Mouse (Mus musculus): ENCODE results near the gene Tubb2b. TPM values are rescaled to one million over a fixed set of nuclear protein-coding genes. Genes with fewer than 3 reads are reported as not detected.

Gene Tubb2b
- polyA plus RNA-seq (2017; shearing (Covaris generic)) = 2.0 TPM

DNA sequence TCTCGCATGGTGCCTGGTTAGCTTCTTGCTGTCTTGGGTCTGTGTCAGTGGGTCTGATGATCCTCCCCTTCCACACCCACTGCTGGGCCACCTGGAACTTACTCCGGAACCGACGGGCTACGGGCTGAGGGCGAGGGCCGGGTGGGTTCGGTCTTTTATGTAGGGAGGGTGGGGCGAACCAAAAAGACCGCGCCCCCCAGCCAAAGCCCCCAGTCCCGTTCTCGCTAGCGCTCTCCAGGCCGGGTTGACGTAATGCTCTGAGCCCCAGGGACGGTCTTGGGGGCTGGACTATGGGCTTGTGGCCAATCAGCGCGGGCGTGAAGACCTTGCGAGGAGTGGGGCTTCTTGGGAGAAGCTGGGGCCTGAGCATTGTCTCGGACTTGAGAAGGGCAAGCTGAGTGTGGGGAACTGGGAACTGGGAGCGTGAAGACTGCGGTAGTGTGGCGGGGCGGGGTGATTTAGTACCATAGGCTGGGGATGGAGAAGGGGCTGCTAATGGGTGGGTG lies at the start of gene Tubb2b:
Gene Tubb2b, minus strand, starts transcription at position 241 of the 506 bp plus-strand sequence.

DNA sequence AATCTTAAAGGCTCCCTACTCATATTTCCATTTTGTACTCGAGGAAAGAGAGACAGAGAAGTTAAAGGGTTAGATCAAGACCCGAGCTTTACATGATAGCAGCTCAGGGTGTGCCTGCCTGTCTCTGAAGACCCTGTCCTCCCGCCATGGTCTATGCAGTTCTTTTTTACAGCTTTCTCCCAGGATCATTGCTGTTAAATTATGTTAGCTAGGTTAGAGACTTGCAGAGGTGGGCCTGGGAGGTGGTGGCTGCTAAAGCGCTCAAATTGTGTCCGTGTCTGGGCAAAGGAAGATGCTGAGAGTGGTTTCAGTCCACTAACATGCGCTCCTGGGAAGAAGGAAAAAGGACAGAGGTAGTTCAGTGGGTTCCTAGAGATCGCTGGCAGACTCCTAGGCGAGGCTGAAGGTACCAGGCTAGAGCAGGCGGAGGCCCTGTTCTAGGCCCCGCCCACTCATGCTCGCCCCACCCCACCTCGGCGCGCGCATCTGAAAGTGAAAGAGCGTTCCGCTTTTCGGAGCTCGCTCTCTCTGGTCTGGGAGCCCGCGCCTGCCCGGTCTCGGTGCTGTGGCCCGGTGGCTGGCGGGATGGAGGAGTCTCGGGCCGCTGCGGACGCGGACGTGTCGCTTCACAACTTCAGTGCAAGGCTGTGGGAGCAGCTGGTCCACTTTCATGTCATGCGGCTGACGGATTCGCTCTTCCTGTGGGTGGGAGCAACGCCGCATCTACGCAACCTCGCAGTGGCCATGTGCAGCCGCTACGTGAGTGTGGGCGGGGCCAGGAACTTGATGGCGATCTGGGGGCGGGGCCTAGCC lies 32.4 kb upstream of the Tubb2b start, which contains the start of gene Psmg4:
Gene Psmg4, plus strand, starts transcription at position 474 of the 813 bp plus-strand sequence.

DNA sequence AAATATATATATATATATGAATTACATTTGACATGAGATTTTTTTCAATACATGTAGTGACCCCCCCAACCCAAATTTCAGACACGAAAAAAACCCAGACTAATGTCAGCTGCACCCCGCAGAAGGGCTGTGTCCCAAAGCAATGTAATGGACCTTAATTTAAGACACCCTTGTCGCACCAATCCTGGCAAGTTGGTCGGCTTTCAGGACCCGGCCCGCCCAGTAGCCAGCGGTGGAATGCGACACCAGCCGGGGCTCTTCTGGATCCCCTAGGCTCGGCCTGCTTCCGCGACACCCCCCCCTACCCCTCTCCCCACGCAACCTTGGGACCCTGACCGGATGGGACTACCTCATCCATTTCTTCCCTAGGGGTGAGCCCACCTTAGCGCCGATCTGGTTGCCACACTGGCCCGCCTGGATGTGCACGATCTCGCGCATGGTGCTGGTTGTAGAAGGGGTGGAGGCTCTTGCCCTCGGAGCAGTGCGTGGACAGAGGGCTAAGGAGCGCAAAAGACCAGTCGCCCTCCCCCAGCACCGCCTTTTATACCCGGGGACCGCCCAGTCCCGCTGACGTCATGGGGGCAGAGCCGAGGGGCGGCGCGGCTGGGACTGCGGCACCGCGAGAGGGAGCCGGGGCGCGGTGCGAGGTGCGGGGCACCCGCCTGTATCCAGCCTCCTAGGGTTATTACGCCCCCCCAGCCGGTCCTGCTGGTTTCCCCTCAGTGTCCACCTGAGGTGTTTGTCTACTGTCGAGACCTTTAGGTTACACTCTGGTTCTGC lies 52.6 kb downstream of the Tubb2b start, which contains the start of gene Tubb2a:
Gene Tubb2a, minus strand, starts transcription at position 516 of the 780 bp plus-strand sequence.

Other genes with a start within 250 kb of the Tubb2b start
- not detected for gene Serpinb6c, start 224.8 kb downstream of the Tubb2b start, polyA plus RNA-seq (2017; shearing (Covaris generic))
- gene Nqo2, start 165.8 kb downstream of the Tubb2b start, polyA plus RNA-seq (2017; shearing (Covaris generic)) = 14.1 TPM
- 21.1 TPM for gene Ripk1, start 128.1 kb downstream of the Tubb2b start, polyA plus RNA-seq (2017; shearing (Covaris generic))
- gene Serpinb6a, start 127.7 kb downstream of the Tubb2b start, polyA plus RNA-seq (2017; shearing (Covaris generic)) = 36.3 TPM
- gene Bphl, start 92.9 kb downstream of the Tubb2b start, polyA plus RNA-seq (2017; shearing (Covaris generic)) = 34.3 TPM
- gene Tubb2a, start 52.5 kb downstream of the Tubb2b start, polyA plus RNA-seq (2017; shearing (Covaris generic)) = 35.2 TPM
- gene Psmg4, start 32.5 kb upstream of the Tubb2b start, polyA plus RNA-seq (2017; shearing (Covaris generic)) = 67.1 TPM
- gene Slc22a23, start 214.7 kb upstream of the Tubb2b start, polyA plus RNA-seq (2017; shearing (Covaris generic)) = 0.34 TPM

Measured in activated CD4-positive, CD25-positive, alpha-beta regulatory T cell, adult 9 weeks (primary cell).